In genomic region chr10:43537652-43538051, GRCm38 (mm10) we compare ENCODE assay signal across 21 mouse cellular contexts. TPM values are rescaled to one million over a fixed set of nuclear protein-coding genes. Genes with fewer than 3 reads are reported as not detected.
DNase-seq lines count a peak whose midpoint lies in the region; ATAC-seq and TF ChIP-seq lines count a peak whose summit lies in the region.
"Had no signal": no experiment of that assay in that cellular context is flagged by ENCODE, and none has a peak within 500 bp of the region (broad histone marks: within the 10 kb centered on the region; RNA-seq: fewer than 3 reads in every experiment).

No protein-coding gene starts in this region.

- no peak for TF ChIP-seq EP300 in heart, postnatal 0 days (IDR thresholded peaks at IDR 0.05; ENCODE audit: low read depth)

- no peaks in the 10 kb centered on the region for H3K9me3 ChIP-seq in heart, postnatal 0 days (replicated peaks; ENCODE audit: control insufficient read depth, low read length)
- no peaks in the 10 kb centered on the region for H3K9me3 ChIP-seq in liver, embryonic 13.5 days (replicated peaks)
- H3K9me3 ChIP-seq: midbrain, embryonic 15.5 days had no signal

- H3K4me2 ChIP-seq in heart, postnatal 0 days (ENCODE audit: low read depth, low read length): no peak overlapping the region
- no peak overlapping the region for H3K4me2 ChIP-seq in liver, embryonic 13.5 days
- H3K4me2 ChIP-seq: lung, embryonic 14.5 days; midbrain, embryonic 15.5 days had no signal

- no peak for TF ChIP-seq CTCF in heart, postnatal 0 days (IDR thresholded peaks at IDR 0.05; ENCODE audit: low read depth)

- peaks cover 16% of the 10 kb centered on the region for H3K36me3 ChIP-seq in heart, postnatal 0 days (replicated peaks; ENCODE audit: control insufficient read depth, insufficient read depth, low read length)
- peaks cover 12% of the 10 kb centered on the region for H3K36me3 ChIP-seq in liver, embryonic 13.5 days

- 83% methylated on average over 7 of the region's 7 CpGs for WGBS in heart, postnatal 0 days
- 83% methylated on average over 7 of the region's 7 CpGs for WGBS in liver, embryonic 13.5 days (ENCODE audit: insufficient replicate concordance)

- no peak for DNase-seq in heart, postnatal 0 days (ENCODE audit: low spot score)
- no peak for DNase-seq in heart, adult 8-10 months (ENCODE audit: low spot score)
- no peak for DNase-seq in liver, embryonic 13.5 days
- no peak for DNase-seq in liver
- peak; percentile 83 for DNase-seq in kidney, adult 9 months
- no peak for DNase-seq in ovary, postnatal 36 days (ENCODE audit: low spot score)
- no peak for DNase-seq in right cerebral cortex, postnatal 10 days (ENCODE audit: low spot score in 2 of 2)
- DNase-seq: adrenal gland, adult 8-10 months; cerebellum, adult 9-11 months; gastrocnemius, postnatal 10 days; heart, adult 18-20 months; layer of hippocampus, postnatal 36 days; lung, embryonic 14.5 days; lung, postnatal 36 days; retina, postnatal 1 day; right cerebral cortex, postnatal 4 days; thymus, adult 2 months had no signal

- peak overlapping the region; percentile 22; the same call in 1 of the 2 replicates for H3K27ac ChIP-seq in heart, postnatal 0 days (ENCODE audit: low read depth)
- peak overlapping the region; percentile 54 for H3K27ac ChIP-seq in liver, embryonic 13.5 days
- H3K27ac ChIP-seq: midbrain, embryonic 15.5 days had no signal

- H3K4me1 ChIP-seq in heart, postnatal 0 days (ENCODE audit: control insufficient read depth, insufficient read depth): peaks cover 13% of the 10 kb centered on the region; the same call in 1 of the 2 replicates
- peaks cover 28% of the 10 kb centered on the region for H3K4me1 ChIP-seq in liver, embryonic 13.5 days (replicated peaks)

- H3K27me3 ChIP-seq in heart, postnatal 0 days (ENCODE audit: control insufficient read depth, insufficient read depth, low read length): no peaks in the 10 kb centered on the region
- no peaks in the 10 kb centered on the region for H3K27me3 ChIP-seq in liver, embryonic 13.5 days
- H3K27me3 ChIP-seq: midbrain, embryonic 15.5 days had no signal

- H3K4me3 ChIP-seq in heart, postnatal 0 days (ENCODE audit: low read depth, low read length): no peak overlapping the region
- H3K4me3 ChIP-seq in liver, embryonic 13.5 days (replicated peaks): no peak overlapping the region
- H3K4me3 ChIP-seq: erythroblast, embryonic 14.5 days; midbrain, embryonic 15.5 days had no signal

- no peak for ATAC-seq in heart, postnatal 0 days (ENCODE audit: insufficient read depth, low read depth)
- no peak for ATAC-seq in liver, embryonic 13.5 days (ENCODE audit: low read depth)
- ATAC-seq: forebrain, embryonic 14.5 days; hindbrain, embryonic 16.5 days; midbrain, embryonic 15.5 days had no signal

- H3K9ac ChIP-seq in heart, postnatal 0 days (replicated peaks; ENCODE audit: low read depth, low read length): no peak overlapping the region
- no peak overlapping the region for H3K9ac ChIP-seq in liver, embryonic 13.5 days
- H3K9ac ChIP-seq: lung, embryonic 14.5 days; midbrain, embryonic 15.5 days had no signal

RNA-seq across cellular contexts. Expression of gene 1700021F05Rik, which starts 3.1 kb away (rescaled TPM):
- total RNA-seq in heart, postnatal 0 days (2014; rRNA removed; ENCODE audit: low replicate concordance): 30.7 and 43.0 TPM in 2 replicates
- 129 and 133 TPM in 2 replicates for polyA plus RNA-seq in heart, postnatal 0 days (2015; fragmentation: Nextera tagmentation; extraction: Ambion mirVana)
- 100 to 1,000 TPM; 108 to 122 (median 117) TPM for total RNA-seq in heart, adult 8-10 months (2022)
- polyA plus RNA-seq in liver, embryonic 13.5 days (2015; fragmentation: Nextera tagmentation; extraction: Ambion mirVana): 40.1 and 51.7 TPM in 2 replicates

RNA-seq across cellular contexts. Expression of gene Gm9803, which starts 13.8 kb away (rescaled TPM):
- total RNA-seq in heart, postnatal 0 days (2014; rRNA removed; ENCODE audit: low replicate concordance): 5.1 and 6.6 TPM in 2 replicates
- polyA plus RNA-seq in heart, postnatal 0 days (2015; fragmentation: Nextera tagmentation; extraction: Ambion mirVana): 23.4 and 26.9 TPM in 2 replicates
- 10 to 100 TPM in 1 of 4 experiments, 1 to 10 TPM in 2, not detected in 1; 3.6 to 16.9 (median 7.9) TPM for total RNA-seq in heart, adult 8-10 months (2022)
- polyA plus RNA-seq in liver, embryonic 13.5 days (2015; fragmentation: Nextera tagmentation; extraction: Ambion mirVana): 8.8 and 12.9 TPM in 2 replicates

RNA-seq across cellular contexts. Expression of gene Cd24a, which starts 40.4 kb away (rescaled TPM):
- total RNA-seq in heart, postnatal 0 days (2014; rRNA removed; ENCODE audit: low replicate concordance): 44.3 and 62.2 TPM in 2 replicates
- polyA plus RNA-seq in heart, postnatal 0 days (2015; fragmentation: Nextera tagmentation; extraction: Ambion mirVana): 32.9 and 33.7 TPM in 2 replicates
- total RNA-seq in heart, adult 8-10 months (2022): 10 to 100 TPM in 1 of 4 experiments, 1 to 10 TPM in 3; 2.2 to 12.2 (median 3.4) TPM
- polyA plus RNA-seq in liver, embryonic 13.5 days (2015; fragmentation: Nextera tagmentation; extraction: Ambion mirVana): 899 and 1,125 TPM in 2 replicates

RNA-seq across cellular contexts. Expression of gene Bend3, which starts 59.0 kb away (rescaled TPM):
- 9.6 and 12.6 TPM in 2 replicates for total RNA-seq in heart, postnatal 0 days (2014; rRNA removed; ENCODE audit: low replicate concordance)
- polyA plus RNA-seq in heart, postnatal 0 days (2015; fragmentation: Nextera tagmentation; extraction: Ambion mirVana): 1.1 and 1.2 TPM in 2 replicates
- 1 to 10 TPM; 6.2 to 9.1 (median 6.8) TPM for total RNA-seq in heart, adult 8-10 months (2022)
- polyA plus RNA-seq in liver, embryonic 13.5 days (2015; fragmentation: Nextera tagmentation; extraction: Ambion mirVana): 1.2 and 1.4 TPM in 2 replicates
